Mouse (Mus musculus) embryonic facial prominence, embryonic 13.5 days (tissue): ENCODE data around the gene Sh3tc1. TPM values are rescaled to one million over a fixed set of nuclear protein-coding genes. Genes with fewer than 3 reads are reported as not detected.
A peak's percentile ranks its signal among the peaks of the same experiment; 100 is the strongest.

Experiments
- ATAC-seq: fragments of 200-750 bp; cut with Nextera tagmentation; 2 replicates; pipeline ENCODE4 v1.8.0; 2017; ENCODE audit warnings: low read depth; ENCODE audit not compliant: insufficient number of reproducible peaks, insufficient read depth, low FRiP score, low TSS enrichment
- H3K27ac ChIP-seq: fragments of 300-500 bp; sonication (generic); 2 replicates; pipeline ENCODE4 v1.5.1; 2015; ENCODE audit warnings: moderate library complexity, mild to moderate bottlenecking, inconsistent platforms
- H3K27me3 ChIP-seq: fragments of 300-500 bp; sonication (generic); 2 replicates; pipeline ENCODE4 v1.6.1; 2015; ENCODE audit warnings: mild to moderate bottlenecking, inconsistent platforms
- H3K36me3 ChIP-seq: fragments of 300-500 bp; sonication (generic); 2 replicates; pipeline ENCODE4 v1.6.1; 2015; ENCODE audit warnings: mild to moderate bottlenecking, inconsistent platforms
- H3K4me1 ChIP-seq: fragments of 300-500 bp; sonication (generic); 2 replicates; pipeline ENCODE4 v1.6.1; 2015; ENCODE audit warnings: inconsistent platforms
- H3K4me2 ChIP-seq: fragments of 300-500 bp; sonication (generic); 2 replicates; pipeline ENCODE4 v1.6.1; 2015; ENCODE audit warnings: moderate library complexity, mild to moderate bottlenecking, inconsistent platforms
- H3K4me3 ChIP-seq: fragments of 300-500 bp; sonication (generic); 2 replicates; pipeline ENCODE4 v1.5.1; 2015; ENCODE audit warnings: mild to moderate bottlenecking, inconsistent platforms
- H3K9ac ChIP-seq: fragments of 300-500 bp; sonication (generic); 2 replicates; pipeline ENCODE4 v1.6.1; 2015; ENCODE audit warnings: mild to moderate bottlenecking, inconsistent platforms
- H3K9me3 ChIP-seq: fragments of 300-500 bp; sonication (generic); 2 replicates; pipeline ENCODE4 v1.6.1; 2016; ENCODE audit warnings: inconsistent platforms
- WGBS: fragments of 180-500 bp; shearing (Covaris S2); methylation state at CpG from one replicate; pipeline ENCODE4 v1.1.7; 2015; ENCODE audit warnings: mixed read lengths; 5-methylcytosine and 5-hydroxymethylcytosine counted together
- polyA plus RNA-seq: library from polyadenylated mRNA; unstranded; fragments of >200 nt; fragmentation: Nextera tagmentation; extraction: Ambion mirVana; gene quantifications from 2 replicates; pipeline ENCODE4 v1.2.1, GENCODE M21; 2015

Gene Sh3tc1
- polyA plus RNA-seq, 1 experiment from 2014 or later = 6.5 TPM

- H3K9me3 ChIP-seq = no peaks in the 10 kb centered on the region
- no peak for ATAC-seq
- 66% methylated on average over 3 of the region's 3 CpGs for WGBS
These were observed 28.7 kb upstream of the Sh3tc1 start for GRCm38 (mm10) chr5:35768525-35768924.

GRCm38 (mm10) chr5:35765909-35766308, 26.1 kb upstream of the Sh3tc1 start:
- WGBS = 83% methylated on average over 6 of the region's 6 CpGs

More at GRCm38 (mm10) chr5:35768525-35768924, 28.7 kb upstream of the Sh3tc1 start:
- peaks cover 14% of the 10 kb centered on the region; the same call in 1 of the 2 replicates for H3K27me3 ChIP-seq
- no peak overlapping the region for H3K9ac ChIP-seq
- H3K27ac ChIP-seq = no peak overlapping the region
- H3K4me2 ChIP-seq = no peak overlapping the region
- no peaks in the 10 kb centered on the region for H3K36me3 ChIP-seq
- H3K4me3 ChIP-seq = no peak overlapping the region
- peaks cover 14% of the 10 kb centered on the region for H3K4me1 ChIP-seq

GRCm38 (mm10) chr5:35762850-35763249, 23.1 kb upstream of the Sh3tc1 start:
- no peak overlapping the region for H3K9ac ChIP-seq
- 70% methylated on average over 10 of the region's 10 CpGs for WGBS
- no peak for ATAC-seq
- H3K4me2 ChIP-seq = no peak overlapping the region
- no peak overlapping the region for H3K27ac ChIP-seq
- H3K27me3 ChIP-seq = peaks cover 69% of the 10 kb centered on the region
- no peak overlapping the region for H3K4me3 ChIP-seq
- no peaks in the 10 kb centered on the region for H3K36me3 ChIP-seq
- peaks cover 10% of the 10 kb centered on the region for H3K4me1 ChIP-seq
- no peaks in the 10 kb centered on the region for H3K9me3 ChIP-seq

More at GRCm38 (mm10) chr5:35765909-35766308, 26.1 kb upstream of the Sh3tc1 start:
- Histone ChIP-seq H3K36me3 (no peaks in the 10 kb centered on the region), H3K4me2 (no peak overlapping the region), H3K4me3 (no peak overlapping the region), H3K27ac (no peak overlapping the region), H3K9me3 (no peaks in the 10 kb centered on the region), H3K9ac (no peak overlapping the region), H3K27me3 (peaks cover 38% of the 10 kb centered on the region), H3K4me1 (peaks cover 2% of the 10 kb centered on the region; the same call in 1 of the 2 replicates)
- no peak for ATAC-seq

- Histone ChIP-seq H3K9ac (no peak overlapping the region), H3K36me3 (no peaks in the 10 kb centered on the region), H3K9me3 (no peaks in the 10 kb centered on the region), H3K27ac (no peak overlapping the region), H3K4me3 (no peak overlapping the region), H3K4me1 (peaks cover 14% of the 10 kb centered on the region), H3K4me2 (no peak overlapping the region), H3K27me3 (peaks cover 73% of the 10 kb centered on the region)
- 79% methylated on average over 5 of the region's 5 CpGs for WGBS
- ATAC-seq = no peak
These were observed 22.6 kb upstream of the Sh3tc1 start for GRCm38 (mm10) chr5:35762388-35762787.

- H3K27me3 ChIP-seq = peaks cover 84% of the 10 kb centered on the region
These were observed 21.5 kb upstream of the Sh3tc1 start for GRCm38 (mm10) chr5:35761323-35761722.

GRCm38 (mm10) chr5:35758081-35759053, 18.6 kb upstream of the Sh3tc1 start:
- Histone ChIP-seq H3K4me3 (peak overlapping the region; percentile 58), H3K4me1 (peaks cover 15% of the 10 kb centered on the region), H3K36me3 (no peaks in the 10 kb centered on the region), H3K27ac (no peak overlapping the region), H3K9ac (peak overlapping the region; percentile 68), H3K9me3 (no peaks in the 10 kb centered on the region), H3K27me3 (peaks cover 77% of the 10 kb centered on the region), H3K4me2 (peak overlapping the region; percentile 99)
- ATAC-seq = peak; percentile 20; the same call in 1 of the 2 replicates
- WGBS = 2% methylated on average over 40 of the region's 40 CpGs

More at GRCm38 (mm10) chr5:35761323-35761722, 21.5 kb upstream of the Sh3tc1 start:
- no peak overlapping the region for H3K4me3 ChIP-seq
- H3K4me1 ChIP-seq = peaks cover 15% of the 10 kb centered on the region
- H3K36me3 ChIP-seq = no peaks in the 10 kb centered on the region
- ATAC-seq = no peak
- no peaks in the 10 kb centered on the region for H3K9me3 ChIP-seq
- no peak overlapping the region for H3K27ac ChIP-seq
- H3K9ac ChIP-seq = no peak overlapping the region
- H3K4me2 ChIP-seq = no peak overlapping the region
- 80% methylated on average over 5 of the region's 5 CpGs for WGBS

GRCm38 (mm10) chr5:35757639-35758001, 17.8 kb upstream of the Sh3tc1 start, which contains the start of gene Ablim2:
Gene Ablim2 (plus strand): TSS chr5:35757880.
- peaks cover 15% of the 10 kb centered on the region for H3K4me1 ChIP-seq
- 1% methylated on average over 35 of the region's 35 CpGs for WGBS
- no peaks in the 10 kb centered on the region for H3K36me3 ChIP-seq
- peak within 1 kb of the TSS; percentile 68 for H3K9ac ChIP-seq
- peak within 1 kb of the TSS; percentile 58 for H3K4me3 ChIP-seq
- H3K4me2 ChIP-seq = peak within 1 kb of the TSS; percentile 99
- H3K27me3 ChIP-seq = peaks cover 70% of the 10 kb centered on the region
- no peak within 1 kb of the TSS for H3K27ac ChIP-seq
- ATAC-seq = peak; percentile 90
- H3K9me3 ChIP-seq = no peaks in the 10 kb centered on the region

GRCm38 (mm10) chr5:35756997-35757638, 17.3 kb upstream of the Sh3tc1 start:
- H3K27ac ChIP-seq = no peak overlapping the region
- 8% methylated on average over 20 of the region's 26 CpGs for WGBS
- H3K9me3 ChIP-seq = no peaks in the 10 kb centered on the region
- H3K4me1 ChIP-seq = peaks cover 15% of the 10 kb centered on the region
- H3K36me3 ChIP-seq = no peaks in the 10 kb centered on the region
- H3K27me3 ChIP-seq = peaks cover 65% of the 10 kb centered on the region
- peak overlapping the region; percentile 58 for H3K4me3 ChIP-seq
- H3K4me2 ChIP-seq = peak overlapping the region; percentile 99
- H3K9ac ChIP-seq = no peak overlapping the region
- no peak for ATAC-seq

- Histone ChIP-seq H3K27me3 (peaks cover 56% of the 10 kb centered on the region), H3K27ac (no peak overlapping the region), H3K4me3 (no peak overlapping the region), H3K36me3 (no peaks in the 10 kb centered on the region), H3K9ac (no peak overlapping the region), H3K4me2 (no peak overlapping the region), H3K4me1 (peaks cover 15% of the 10 kb centered on the region), H3K9me3 (no peaks in the 10 kb centered on the region)
- 84% methylated on average over 4 of the region's 4 CpGs for WGBS
- ATAC-seq = no peak
These were observed 16.2 kb upstream of the Sh3tc1 start for GRCm38 (mm10) chr5:35756020-35756419.

GRCm38 (mm10) chr5:35755131-35755733, 15.4 kb upstream of the Sh3tc1 start:
- H3K4me3 ChIP-seq = no peak overlapping the region
- no peak overlapping the region for H3K4me2 ChIP-seq
- no peak for ATAC-seq
- no peak overlapping the region for H3K9ac ChIP-seq
- no peaks in the 10 kb centered on the region for H3K9me3 ChIP-seq
- H3K27me3 ChIP-seq = peaks cover 48% of the 10 kb centered on the region
- H3K27ac ChIP-seq = no peak overlapping the region
- WGBS = 27% methylated on average over 5 of the region's 5 CpGs
- peaks cover 15% of the 10 kb centered on the region for H3K4me1 ChIP-seq
- no peaks in the 10 kb centered on the region for H3K36me3 ChIP-seq

- Histone ChIP-seq H3K9ac (no peak overlapping the region), H3K4me1 (no peaks in the 10 kb centered on the region), H3K4me3 (no peak overlapping the region), H3K27ac (no peak overlapping the region), H3K4me2 (no peak overlapping the region), H3K27me3 (peaks cover 6% of the 10 kb centered on the region), H3K9me3 (no peaks in the 10 kb centered on the region), H3K36me3 (no peaks in the 10 kb centered on the region)
- ATAC-seq = no peak
- WGBS = 77% methylated on average over 7 of the region's 7 CpGs
These were observed 11.2 kb upstream of the Sh3tc1 start for GRCm38 (mm10) chr5:35751016-35751415.
